Mouse (Mus musculus): ENCODE measurements around the gene Dph2. TPM values are rescaled to one million over a fixed set of nuclear protein-coding genes. Genes with fewer than 3 reads are reported as not detected.
A peak's percentile ranks its signal among the peaks of the same experiment; 100 is the strongest.

The Dph2 gene
- polyA plus RNA-seq, 1 experiment, result 6.9 TPM

GRCm38 (mm10) chr4:117917402-117917801 is 25.6 kb upstream of the Dph2 start:
- no peak overlapping the region for H3K27ac ChIP-seq (ENCODE audit: insufficient read depth, low read depth, low read length)

GRCm38 (mm10) chr4:117916386-117916785 is 24.6 kb upstream of the Dph2 start:
- Histone ChIP-seq H3K36me3 (ENCODE audit: control insufficient read depth, insufficient read depth, low read length) (peaks cover 3% of the 10 kb centered on the region; the same call in 1 of the 2 replicates), H3K4me1 (ENCODE audit: control insufficient read depth, insufficient read depth, insufficient read length, low read length) (peaks cover 18% of the 10 kb centered on the region), H3K4me3 (ENCODE audit: low read depth, low read length) (no peak overlapping the region), H3K27me3 (ENCODE audit: control insufficient read depth, insufficient read depth, low read length) (no peaks in the 10 kb centered on the region), H3K27ac (ENCODE audit: insufficient read depth, low read depth, low read length) (no peak overlapping the region)
- 63% methylated on average over 5 of the region's 5 CpGs for WGBS
- TF ChIP-seq POLR2A (IDR thresholded peaks at IDR 0.05; ENCODE audit: low read depth, low read length), result no peak
- TF ChIP-seq CTCF (IDR thresholded peaks at IDR 0.05; ENCODE audit: extremely low read depth, insufficient read length, insufficient replicate concordance, low read depth, low read length), result no peak

More at GRCm38 (mm10) chr4:117917402-117917801, 25.6 kb upstream of the Dph2 start:
- H3K4me1 ChIP-seq (ENCODE audit: control insufficient read depth, insufficient read depth, insufficient read length, low read length), result peaks cover 18% of the 10 kb centered on the region
- H3K27me3 ChIP-seq (ENCODE audit: control insufficient read depth, insufficient read depth, low read length), result no peaks in the 10 kb centered on the region
- 82% methylated on average over 4 of the region's 4 CpGs for WGBS
- TF ChIP-seq POLR2A (IDR thresholded peaks at IDR 0.05; ENCODE audit: low read depth, low read length), result no peak
- no peak for TF ChIP-seq CTCF (IDR thresholded peaks at IDR 0.05; ENCODE audit: extremely low read depth, insufficient read length, insufficient replicate concordance, low read depth, low read length)
- no peak overlapping the region for H3K4me3 ChIP-seq (ENCODE audit: low read depth, low read length)
- no peaks in the 10 kb centered on the region for H3K36me3 ChIP-seq (ENCODE audit: control insufficient read depth, insufficient read depth, low read length)

GRCm38 (mm10) chr4:117915489-117916105 is 23.8 kb upstream of the Dph2 start:
- TF ChIP-seq POLR2A (IDR thresholded peaks at IDR 0.05; ENCODE audit: low read depth, low read length) (no peak), CTCF (IDR thresholded peaks at IDR 0.05; ENCODE audit: extremely low read depth, insufficient read length, insufficient replicate concordance, low read depth, low read length) (no peak)
- no peak overlapping the region for H3K27ac ChIP-seq (ENCODE audit: insufficient read depth, low read depth, low read length)

GRCm38 (mm10) chr4:117914591-117915442 is 23.0 kb upstream of the Dph2 start, which contains the start of gene Ipo13:
Ipo13 (minus strand) TSS chr4:117914999.
- Histone ChIP-seq H3K4me1 (ENCODE audit: control insufficient read depth, insufficient read depth, insufficient read length, low read length) (peaks cover 18% of the 10 kb centered on the region), H3K27me3 (ENCODE audit: control insufficient read depth, insufficient read depth, low read length) (no peaks in the 10 kb centered on the region), H3K36me3 (ENCODE audit: control insufficient read depth, insufficient read depth, low read length) (peaks cover 3% of the 10 kb centered on the region; the same call in 1 of the 2 replicates), H3K4me3 (ENCODE audit: low read depth, low read length) (peak within 1 kb of the TSS; percentile 90), H3K27ac (ENCODE audit: insufficient read depth, low read depth, low read length) (peak within 1 kb of the TSS; percentile 73)
- TF ChIP-seq CTCF (IDR thresholded peaks at IDR 0.05; ENCODE audit: extremely low read depth, insufficient read length, insufficient replicate concordance, low read depth, low read length) (0 out of 2 replicates have a peak, but pooled peaks have one; percentile 16), POLR2A (IDR thresholded peaks at IDR 0.05; ENCODE audit: low read depth, low read length) (peak; percentile 37; the same call in 1 of the 2 replicates)
- WGBS, result under 1% methylated on average over 61 of the region's 61 CpGs

More at GRCm38 (mm10) chr4:117915489-117916105, 23.8 kb upstream of the Dph2 start:
- H3K4me3 ChIP-seq (ENCODE audit: low read depth, low read length), result peak overlapping the region; percentile 90
- peaks cover 3% of the 10 kb centered on the region; the same call in 1 of the 2 replicates for H3K36me3 ChIP-seq (ENCODE audit: control insufficient read depth, insufficient read depth, low read length)
- under 1% methylated on average over 19 of the region's 19 CpGs for WGBS
- peaks cover 18% of the 10 kb centered on the region for H3K4me1 ChIP-seq (ENCODE audit: control insufficient read depth, insufficient read depth, insufficient read length, low read length)
- H3K27me3 ChIP-seq (ENCODE audit: control insufficient read depth, insufficient read depth, low read length), result no peaks in the 10 kb centered on the region

- H3K27ac ChIP-seq (ENCODE audit: insufficient read depth, low read depth, low read length), result no peak overlapping the region
- H3K4me1 ChIP-seq (ENCODE audit: control insufficient read depth, insufficient read depth, insufficient read length, low read length), result peaks cover 18% of the 10 kb centered on the region
- TF ChIP-seq POLR2A (IDR thresholded peaks at IDR 0.05; ENCODE audit: low read depth, low read length) (no peak), CTCF (IDR thresholded peaks at IDR 0.05; ENCODE audit: extremely low read depth, insufficient read length, insufficient replicate concordance, low read depth, low read length) (no peak)
- 5% methylated on average over 8 of the region's 8 CpGs for WGBS
- H3K36me3 ChIP-seq (ENCODE audit: control insufficient read depth, insufficient read depth, low read length), result peaks cover 3% of the 10 kb centered on the region; the same call in 1 of the 2 replicates
- peak overlapping the region; percentile 90 for H3K4me3 ChIP-seq (ENCODE audit: low read depth, low read length)
- H3K27me3 ChIP-seq (ENCODE audit: control insufficient read depth, insufficient read depth, low read length), result no peaks in the 10 kb centered on the region
Measured at GRCm38 (mm10) chr4:117914031-117914430, 22.2 kb upstream of the Dph2 start.

GRCm38 (mm10) chr4:117913421-117913820 is 21.6 kb upstream of the Dph2 start:
- no peaks in the 10 kb centered on the region for H3K27me3 ChIP-seq (ENCODE audit: control insufficient read depth, insufficient read depth, low read length)
- 16% methylated on average over 3 of the region's 3 CpGs for WGBS
- no peak overlapping the region for H3K4me3 ChIP-seq (ENCODE audit: low read depth, low read length)
- H3K27ac ChIP-seq (ENCODE audit: insufficient read depth, low read depth, low read length), result no peak overlapping the region
- TF ChIP-seq CTCF (IDR thresholded peaks at IDR 0.05; ENCODE audit: extremely low read depth, insufficient read length, insufficient replicate concordance, low read depth, low read length), result no peak
- TF ChIP-seq POLR2A (IDR thresholded peaks at IDR 0.05; ENCODE audit: low read depth, low read length), result no peak
- H3K36me3 ChIP-seq (ENCODE audit: control insufficient read depth, insufficient read depth, low read length), result peaks cover 3% of the 10 kb centered on the region; the same call in 1 of the 2 replicates
- peaks cover 18% of the 10 kb centered on the region for H3K4me1 ChIP-seq (ENCODE audit: control insufficient read depth, insufficient read depth, insufficient read length, low read length)

Data from small intestine, adult 2 months (tissue).